ENCODE assay signal across 12 mouse cellular contexts in the genomic region with DNA sequence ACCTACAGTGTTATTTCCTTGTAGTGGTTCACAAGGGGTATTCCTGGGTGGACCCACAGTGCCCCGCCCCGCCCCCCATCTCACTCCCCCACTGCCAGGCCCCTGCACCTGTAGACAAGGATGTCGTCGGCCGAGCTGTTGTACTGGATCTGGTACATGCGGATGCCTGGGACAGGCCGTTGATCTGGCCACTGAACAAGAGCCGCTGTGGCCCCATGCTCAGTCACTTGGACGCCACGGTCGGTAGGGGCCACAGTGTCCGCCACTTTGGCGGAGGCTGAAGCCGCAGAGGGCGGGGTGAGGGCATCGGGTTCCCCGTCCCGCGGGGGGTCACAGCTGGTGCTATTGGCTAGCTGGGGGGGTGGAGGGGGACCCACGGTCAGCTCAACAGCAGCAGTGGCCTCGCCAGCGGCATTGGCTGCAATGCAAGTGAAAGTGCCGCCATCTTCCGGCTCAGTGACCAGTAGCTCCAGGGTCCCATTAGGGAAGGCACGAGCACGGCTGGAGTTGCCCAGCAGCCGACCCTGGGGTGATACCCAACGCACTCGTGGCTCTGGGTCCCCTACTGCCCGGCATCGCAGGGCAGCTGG. TPM values are rescaled to one million over a fixed set of nuclear protein-coding genes. Genes with fewer than 3 reads are reported as not detected.
DNase-seq lines count a peak whose midpoint lies in the region; ATAC-seq and TF ChIP-seq lines count a peak whose summit lies in the region.
"Had no signal": no experiment of that assay in that cellular context is flagged by ENCODE, and none has a peak within 500 bp of the region (broad histone marks: within the 10 kb centered on the region; RNA-seq: fewer than 3 reads in every experiment).

No protein-coding gene starts in this region.

- peaks cover 6% of the 10 kb centered on the region for H3K9me3 ChIP-seq in CH12.LX (replicated peaks; ENCODE audit: low read length)
- no peaks in the 10 kb centered on the region for H3K9me3 ChIP-seq in embryonic facial prominence, embryonic 10.5 days
- H3K9me3 ChIP-seq in kidney, embryonic 15.5 days (replicated peaks) = no peaks in the 10 kb centered on the region
- no peaks in the 10 kb centered on the region for H3K9me3 ChIP-seq in midbrain, embryonic 14.5 days (ENCODE audit: control insufficient read depth, low read length)

- H3K36me3 ChIP-seq in CH12.LX (replicated peaks in 1 of 2; ENCODE audit: control insufficient read depth in 1 of 2, insufficient read depth in 1 of 2, low read length in 1 of 2) = no peaks in the 10 kb centered on the region
- peaks cover 34% of the 10 kb centered on the region for H3K36me3 ChIP-seq in embryonic facial prominence, embryonic 10.5 days (replicated peaks)
- peaks cover 22% of the 10 kb centered on the region for H3K36me3 ChIP-seq in kidney, embryonic 15.5 days
- H3K36me3 ChIP-seq in midbrain, embryonic 14.5 days (ENCODE audit: control insufficient read depth, insufficient read depth, low read length) = peaks cover 54% of the 10 kb centered on the region

- H3K27me3 ChIP-seq in CH12.LX (replicated peaks) = peaks cover 98% of the 10 kb centered on the region
- peaks cover 16% of the 10 kb centered on the region for H3K27me3 ChIP-seq in embryonic facial prominence, embryonic 10.5 days (replicated peaks; ENCODE audit: low read depth, poor library complexity, severe bottlenecking)
- peaks cover 7% of the 10 kb centered on the region for H3K27me3 ChIP-seq in kidney, embryonic 15.5 days
- no peaks in the 10 kb centered on the region for H3K27me3 ChIP-seq in midbrain, embryonic 14.5 days (ENCODE audit: control insufficient read depth, insufficient read depth, low read length)

- no peak for TF ChIP-seq POLR2A in CH12.LX (IDR thresholded peaks at IDR 0.05; ENCODE audit: low read depth, low read length)

- TF ChIP-seq RAD21 in CH12.LX (IDR thresholded peaks at IDR 0.05; ENCODE audit: low read depth, low read length) = no peak

- in situ Hi-C loops in CH12.LX (cut with MboI; ENCODE audit: low pct_ligation_motif_present, low pct_unique_long_range_greater_than_20kb, low sequenced_read_pairs) = no loop called here

- H3K4me2 ChIP-seq in CH12.LX (ENCODE audit: insufficient read depth, low read depth, poor library complexity, severe bottlenecking) = peak overlapping the region; percentile 58; the same call in 1 of the 2 replicates
- H3K4me2 ChIP-seq in kidney, embryonic 15.5 days = peak overlapping the region; percentile 50
- H3K4me2 ChIP-seq in midbrain, embryonic 14.5 days (ENCODE audit: low read length) = peak overlapping the region; percentile 19

- peak overlapping the region in 1 of 3 experiments; percentile 14 for H3K4me3 ChIP-seq in CH12.LX (replicated peaks in 1 of 3; ENCODE audit: low read depth in 2 of 3, low read length in 2 of 3, poor library complexity in 1 of 3)
- H3K4me3 ChIP-seq in embryonic facial prominence, embryonic 10.5 days = 0 out of 2 replicates have a peak overlapping the region, but pooled peaks have one; percentile 89
- H3K4me3 ChIP-seq in kidney, embryonic 15.5 days (replicated peaks) = peak overlapping the region; percentile 21
- no peak overlapping the region for H3K4me3 ChIP-seq in midbrain, embryonic 14.5 days (replicated peaks; ENCODE audit: low read depth, low read length)
- no peak overlapping the region for H3K4me3 ChIP-seq in left cerebral cortex, adult 2 months

- TF ChIP-seq EP300 in CH12.LX (IDR thresholded peaks at IDR 0.05; ENCODE audit: low read length) = no peak

- H3K27ac ChIP-seq in CH12.LX (ENCODE audit: insufficient read depth, low read depth) = no peak overlapping the region
- H3K27ac ChIP-seq in embryonic facial prominence, embryonic 10.5 days (replicated peaks) = no peak overlapping the region
- H3K27ac ChIP-seq in kidney, embryonic 15.5 days = peak overlapping the region; percentile 95
- no peak overlapping the region for H3K27ac ChIP-seq in midbrain, embryonic 14.5 days (replicated peaks; ENCODE audit: low read depth, low read length)
- H3K27ac ChIP-seq in left cerebral cortex, adult 2 months = no peak overlapping the region

- WGBS in embryonic facial prominence, embryonic 10.5 days = 86% methylated on average over 31 of the region's 31 CpGs
- WGBS in kidney, embryonic 15.5 days = 79% methylated on average over 31 of the region's 31 CpGs
- 87% methylated on average over 31 of the region's 31 CpGs for WGBS in midbrain, embryonic 14.5 days

- H3K79me2 ChIP-seq in CH12.LX (replicated peaks; ENCODE audit: control insufficient read depth, extremely low read depth, insufficient read depth, poor library complexity, severe bottlenecking) = no peaks in the 10 kb centered on the region

- ATAC-seq in kidney, embryonic 15.5 days (replicated peaks; ENCODE audit: low FRiP score) = no peak
- no peak for ATAC-seq in midbrain, embryonic 14.5 days (ENCODE audit: low FRiP score, low TSS enrichment)

- H3K4me1 ChIP-seq in CH12.LX (ENCODE audit: control insufficient read depth in 1 of 2, insufficient read depth in 2 of 2) = peaks cover 9 to 13% of the 10 kb centered on the region in 2 experiments
- H3K4me1 ChIP-seq in embryonic facial prominence, embryonic 10.5 days = peaks cover 60% of the 10 kb centered on the region
- H3K4me1 ChIP-seq in kidney, embryonic 15.5 days = peaks cover 60% of the 10 kb centered on the region
- H3K4me1 ChIP-seq in midbrain, embryonic 14.5 days (ENCODE audit: control insufficient read depth, insufficient read depth, low read length) = peaks cover 39% of the 10 kb centered on the region

- no peak overlapping the region for H3K9ac ChIP-seq in CH12.LX (ENCODE audit: insufficient read depth, low read depth)
- peak overlapping the region; percentile 15; the same call in 1 of the 2 replicates for H3K9ac ChIP-seq in kidney, embryonic 15.5 days
- H3K9ac ChIP-seq in midbrain, embryonic 14.5 days (replicated peaks; ENCODE audit: low read length) = no peak overlapping the region

- TF ChIP-seq CTCF in CH12.LX (conservative IDR thresholded peaks at IDR 0.05 in 1 of 2, IDR thresholded peaks at IDR 0.05 in 1 of 2; ENCODE audit: low read depth in 2 of 2, low read length in 2 of 2) = no peak
- no peak for TF ChIP-seq CTCF in left cerebral cortex, adult 2 months (IDR thresholded peaks at IDR 0.05)

- dilution Hi-C loops in CH12.LX (cut with MboI; ENCODE audit: extremely low pct_ligation_motif_present, extremely low pct_unique_long_range_greater_than_20kb, low sequenced_read_pairs) = no loop called here

- no peak for DNase-seq in CH12.LX (ENCODE audit: extremely low read depth)
- DNase-seq in embryonic facial prominence, embryonic 10.5 days (ENCODE audit: low spot score) = no peak
- DNase-seq in midbrain, embryonic 14.5 days = no peak
- no peak for DNase-seq in right cerebral cortex, postnatal 25 days
- DNase-seq in left cerebral cortex, adult 2 months (ENCODE audit: extremely low spot score in 1 of 2, low spot score in 2 of 2) = no peak
- no peak for DNase-seq in heart, postnatal 36 days
- DNase-seq: cerebellum, adult 11 months had no signal

- intact Hi-C loops in left cerebral cortex, adult 2 months (cut with DNase I) = no loop called here
- intact Hi-C loops in heart, postnatal 36 days (cut with DNase I) = no loop called here

RNA-seq across cellular contexts. Expression of a gene that starts 3.2 kb away (rescaled TPM):
- 0.04 and 0.08 TPM in 2 replicates for total RNA-seq in CH12.LX (2012; rRNA removed)
- total RNA-seq in CH12.LX (2014; rRNA removed) = not detected in 2 replicates
- polyA plus RNA-seq in CH12.LX (2012; ENCODE audit: insufficient read length, low read depth) = not detected in 2 replicates
- polyA plus RNA-seq in embryonic facial prominence, embryonic 10.5 days (2016; fragmentation: Nextera tagmentation; extraction: Ambion mirVana) = 5.0 and 5.4 TPM in 2 replicates
- 6.5 and 7.2 TPM in 2 replicates for polyA plus RNA-seq in kidney, embryonic 15.5 days (2015; fragmentation: Nextera tagmentation; extraction: Ambion mirVana)
- polyA plus RNA-seq in midbrain, embryonic 14.5 days (2014; fragmentation: Nextera tagmentation; extraction: Ambion mirVana) = 13.9 and 16.3 TPM in 2 replicates
- total RNA-seq in left cerebral cortex, adult 2 months (2021) = 10 to 100 TPM; 33.0 to 36.4 TPM
- total RNA-seq in heart, postnatal 36 days (2021) = 1 to 10 TPM; 1.3 to 1.4 TPM
- total RNA-seq: megakaryocyte-erythroid progenitor cell, adult 5-6 weeks; MEL had no signal

RNA-seq across cellular contexts. Expression of a gene that starts 35.7 kb away (rescaled TPM):
- total RNA-seq in CH12.LX (2012; rRNA removed) (12.8 and 14.1 TPM in 2 replicates), CH12.LX (2014; rRNA removed) (16.0 and 18.5 TPM in 2 replicates)
- 8.8 and 11.3 TPM in 2 replicates for polyA plus RNA-seq in CH12.LX (2012; ENCODE audit: insufficient read length, low read depth)
- 17.5 and 17.8 TPM in 2 replicates for polyA plus RNA-seq in embryonic facial prominence, embryonic 10.5 days (2016; fragmentation: Nextera tagmentation; extraction: Ambion mirVana)
- 17.3 and 18.7 TPM in 2 replicates for polyA plus RNA-seq in kidney, embryonic 15.5 days (2015; fragmentation: Nextera tagmentation; extraction: Ambion mirVana)
- polyA plus RNA-seq in midbrain, embryonic 14.5 days (2014; fragmentation: Nextera tagmentation; extraction: Ambion mirVana) = 19.8 and 20.4 TPM in 2 replicates
- total RNA-seq in left cerebral cortex, adult 2 months (2021) = 1 to 10 TPM; 7.0 to 8.0 TPM
- 10 to 100 TPM; 12.0 to 12.5 TPM for total RNA-seq in heart, postnatal 36 days (2021)

RNA-seq across cellular contexts. Expression of a gene that starts 37.8 kb away (rescaled TPM):
- total RNA-seq in CH12.LX (2012; rRNA removed) = 5.6 and 6.2 TPM in 2 replicates
- 0.35 and 0.70 TPM in 2 replicates for total RNA-seq in CH12.LX (2014; rRNA removed)
- polyA plus RNA-seq in CH12.LX (2012; ENCODE audit: insufficient read length, low read depth) = 6.2 and 9.7 TPM in 2 replicates
- polyA plus RNA-seq in embryonic facial prominence, embryonic 10.5 days (2016; fragmentation: Nextera tagmentation; extraction: Ambion mirVana) = 2.1 TPM in 2 replicates
- 2.6 TPM in 1 of 2 replicates, not detected in the other for polyA plus RNA-seq in kidney, embryonic 15.5 days (2015; fragmentation: Nextera tagmentation; extraction: Ambion mirVana)
- polyA plus RNA-seq in midbrain, embryonic 14.5 days (2014; fragmentation: Nextera tagmentation; extraction: Ambion mirVana) = not detected in 2 replicates
- total RNA-seq in left cerebral cortex, adult 2 months (2021) = under 1 TPM in 1 of 2 experiments, not detected in 1; 0.66 TPM
- total RNA-seq in heart, postnatal 36 days (2021) = under 1 TPM; 0.65 to 0.78 TPM
- total RNA-seq: megakaryocyte-erythroid progenitor cell, adult 5-6 weeks had no signal
- polyA plus RNA-seq: embryonic facial prominence, embryonic 14.5 days; limb, embryonic 11.5 days had no signal

RNA-seq across cellular contexts. Expression of a gene that starts 44.8 kb away (rescaled TPM):
- total RNA-seq in CH12.LX (2012; rRNA removed) (1.7 and 1.9 TPM in 2 replicates), CH12.LX (2014; rRNA removed) (0.70 and 0.81 TPM in 2 replicates)
- 3.1 and 4.1 TPM in 2 replicates for polyA plus RNA-seq in CH12.LX (2012; ENCODE audit: insufficient read length, low read depth)
- polyA plus RNA-seq in embryonic facial prominence, embryonic 10.5 days (2016; fragmentation: Nextera tagmentation; extraction: Ambion mirVana) = 51.1 and 65.6 TPM in 2 replicates
- polyA plus RNA-seq in kidney, embryonic 15.5 days (2015; fragmentation: Nextera tagmentation; extraction: Ambion mirVana) = 88.2 and 97.7 TPM in 2 replicates
- polyA plus RNA-seq in midbrain, embryonic 14.5 days (2014; fragmentation: Nextera tagmentation; extraction: Ambion mirVana) = 9.3 and 10.2 TPM in 2 replicates
- 10 to 100 TPM in 1 of 2 experiments, 1 to 10 TPM in 1; 8.8 to 19.2 TPM for total RNA-seq in left cerebral cortex, adult 2 months (2021)
- 1 to 10 TPM in 1 of 2 experiments, under 1 TPM in 1; 0.81 to 1.3 TPM for total RNA-seq in heart, postnatal 36 days (2021)
- total RNA-seq: megakaryocyte-erythroid progenitor cell, adult 5-6 weeks had no signal

RNA-seq across cellular contexts. Expression of a gene that starts 50.9 kb away (rescaled TPM):
- total RNA-seq in CH12.LX (2012; rRNA removed) (33.9 and 35.7 TPM in 2 replicates), CH12.LX (2014; rRNA removed) (28.8 and 31.7 TPM in 2 replicates)
- 25.2 and 25.4 TPM in 2 replicates for polyA plus RNA-seq in CH12.LX (2012; ENCODE audit: insufficient read length, low read depth)
- polyA plus RNA-seq in embryonic facial prominence, embryonic 10.5 days (2016; fragmentation: Nextera tagmentation; extraction: Ambion mirVana) = 95.5 and 97.0 TPM in 2 replicates
- 94.7 and 95.7 TPM in 2 replicates for polyA plus RNA-seq in kidney, embryonic 15.5 days (2015; fragmentation: Nextera tagmentation; extraction: Ambion mirVana)
- 107 and 145 TPM in 2 replicates for polyA plus RNA-seq in midbrain, embryonic 14.5 days (2014; fragmentation: Nextera tagmentation; extraction: Ambion mirVana)
- total RNA-seq in left cerebral cortex, adult 2 months (2021) = 10 to 100 TPM; 65.7 to 71.4 TPM
- 10 to 100 TPM; 22.0 to 23.0 TPM for total RNA-seq in heart, postnatal 36 days (2021)

Comparison
In these comparisons a context has a peak if more than half of its experiments do, and no peak if none do; other contexts are left out.
1. H3K4me3 ChIP-seq: peak in embryonic facial prominence, embryonic 10.5 days (single experiment) and kidney, embryonic 15.5 days (single experiment); none in midbrain, embryonic 14.5 days (single experiment) and left cerebral cortex, adult 2 months (single experiment).
2. Peak in every context shown above with its lines, with median percentiles within 50 percentile points of each other: H3K4me2 ChIP-seq.